Mouse (Mus musculus) T-helper 17 cell (primary cell): ENCODE results near the gene Cyfip2.

ENCODE experiments used
- in situ Hi-C, 2 experiments: fragments of 300-600 bp; cut with MboI, MseI; formaldehyde crosslinking; loops; 1 replicate in 1 of 2; 2 replicates in 1 of 2; pipeline ENCODE4 v1.15.1; 2025; ENCODE audit warnings: high pct_unique_total_duplicates in 2 of 2

Gene Cyfip2

GRCm38 (mm10) chr11:46276778-46277177 is 35.9 kb downstream of the Cyfip2 start:
- in situ Hi-C loops: no loop called here

- in situ Hi-C loops: no loop called here
Measured at GRCm38 (mm10) chr11:46276168-46276567, 36.5 kb downstream of the Cyfip2 start.

DNA sequence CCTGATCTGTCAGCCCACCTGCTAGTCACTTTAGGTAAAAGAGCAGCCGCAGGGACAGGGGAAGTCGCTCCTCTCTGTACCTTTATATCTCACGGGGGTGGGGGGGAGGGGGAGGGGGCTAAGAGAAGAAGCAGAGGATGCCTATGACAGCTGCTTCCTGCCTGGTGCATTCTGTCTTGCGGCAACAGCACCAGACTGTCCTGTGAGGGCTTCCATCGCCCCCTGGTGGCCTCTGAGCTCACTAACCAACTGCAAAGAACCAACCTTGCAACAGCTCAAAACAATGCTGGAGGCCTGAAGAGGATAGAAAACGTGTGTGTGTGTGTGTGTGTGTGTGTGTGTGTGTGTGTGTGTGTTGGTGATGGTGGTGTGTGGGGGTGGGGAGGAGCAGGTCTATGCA is 37.4 kb downstream of the Cyfip2 start:
- in situ Hi-C loops: no loop called here

DNA sequence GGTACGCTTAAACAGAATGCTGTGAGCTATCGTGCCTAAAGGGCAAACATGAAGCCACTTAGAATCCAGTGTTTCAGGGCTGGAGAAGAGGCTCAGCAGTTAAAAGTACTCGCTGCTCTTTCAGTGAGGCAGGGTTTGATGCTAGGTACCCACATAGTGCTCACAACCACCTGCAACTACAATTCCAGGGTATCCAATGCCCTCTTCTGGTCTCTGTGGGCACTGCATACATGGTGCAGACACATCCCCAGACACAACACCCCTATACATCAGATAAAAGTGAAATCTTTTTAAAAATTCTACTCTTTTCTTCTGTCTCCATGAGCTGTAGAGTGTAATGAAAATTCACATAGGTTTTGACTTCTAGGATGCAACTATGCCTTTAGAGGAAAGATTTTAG is 38.7 kb downstream of the Cyfip2 start:
- in situ Hi-C loops: no loop called here

- in situ Hi-C loops: no loop called here
Measured at GRCm38 (mm10) chr11:46272058-46272681, 40.5 kb downstream of the Cyfip2 start.

DNA sequence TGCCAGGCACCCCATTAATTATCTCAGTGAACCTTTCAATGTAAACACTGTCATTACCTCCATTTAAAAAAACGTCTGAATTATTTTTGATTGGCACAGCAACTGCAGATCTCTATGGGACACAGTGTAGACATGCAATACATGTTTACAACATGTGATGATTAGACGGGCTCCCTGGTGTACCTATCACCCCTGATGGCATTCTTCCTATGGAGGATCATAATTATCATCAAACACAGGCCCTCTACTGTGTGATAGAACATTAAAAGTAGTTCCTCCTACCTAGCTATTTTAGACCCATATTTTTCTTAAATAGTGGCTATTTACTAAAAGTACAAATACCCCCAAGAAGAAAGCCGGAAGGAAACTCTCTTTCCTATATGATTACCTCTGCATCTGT is 42.8 kb downstream of the Cyfip2 start:
- in situ Hi-C loops: no loop called here

- in situ Hi-C loops: no loop called here
Measured at GRCm38 (mm10) chr11:46269391-46269790, 43.3 kb downstream of the Cyfip2 start.

DNA sequence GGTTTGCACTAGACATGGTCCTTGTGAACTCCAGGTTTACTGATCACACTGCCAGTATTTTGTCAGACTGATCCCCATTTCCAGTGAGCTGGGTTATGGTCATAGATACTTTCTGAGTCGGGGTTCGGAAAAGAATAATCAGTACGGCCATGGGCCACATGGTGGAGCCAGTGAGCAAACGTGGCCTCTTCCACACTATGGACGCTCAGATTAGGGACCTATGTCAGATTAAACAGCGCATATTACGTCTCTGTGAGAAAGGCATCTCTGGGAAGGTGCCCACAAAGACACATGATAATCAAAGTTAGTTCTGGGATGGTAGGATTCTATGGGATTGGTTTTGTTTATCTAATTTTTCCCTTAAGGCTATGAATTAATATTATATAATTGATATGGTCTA is 43.7 kb downstream of the Cyfip2 start:
- in situ Hi-C loops: no loop called here

GRCm38 (mm10) chr11:46265031-46265786 is 47.5 kb downstream of the Cyfip2 start:
- in situ Hi-C loops: no loop called here

DNA sequence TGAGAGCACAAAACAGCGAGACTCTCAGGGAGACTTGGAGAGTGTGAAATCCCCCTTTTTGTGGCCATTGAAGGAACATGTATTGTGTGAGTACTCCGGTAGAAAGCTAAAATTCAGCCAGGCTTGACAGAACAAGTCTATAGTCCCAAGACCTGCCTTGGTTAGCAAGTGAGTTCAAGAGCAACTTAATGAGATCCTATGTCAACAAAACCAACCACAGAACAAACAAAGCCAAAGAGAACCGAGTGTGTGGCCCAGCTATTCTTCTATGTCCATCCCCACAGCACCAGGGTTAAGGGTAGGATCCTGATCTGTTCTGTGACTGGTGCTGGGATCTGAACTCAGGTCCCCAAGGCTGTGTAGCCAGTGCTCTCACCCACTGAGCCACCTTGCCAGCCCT is 48.1 kb downstream of the Cyfip2 start:
- in situ Hi-C loops: no loop called here

DNA sequence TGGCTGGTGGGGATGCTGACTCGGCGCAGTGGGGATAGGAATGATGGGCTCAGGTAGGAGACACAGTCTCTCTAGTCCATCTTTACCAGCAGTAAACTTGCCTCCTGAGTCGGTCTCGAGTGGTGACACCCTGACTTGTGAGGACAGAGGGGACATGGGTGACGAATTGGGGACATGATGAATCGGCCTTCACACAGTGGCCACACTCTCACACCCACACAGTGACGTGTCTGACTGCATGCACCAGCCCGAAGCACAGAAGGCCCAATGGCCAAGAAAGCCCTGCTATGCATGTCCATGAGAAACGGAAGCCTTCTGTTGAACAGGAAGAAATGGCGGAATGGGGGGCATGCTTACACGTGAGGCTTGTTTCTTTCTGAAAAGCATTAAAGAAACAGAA is 49.4 kb downstream of the Cyfip2 start:
- in situ Hi-C loops: no loop called here

GRCm38 (mm10) chr11:46262854-46263253 is 49.8 kb downstream of the Cyfip2 start:
- in situ Hi-C loops: no loop called here

GRCm38 (mm10) chr11:46258749-46259148 is 53.9 kb downstream of the Cyfip2 start:
- in situ Hi-C loops: no loop called here

DNA sequence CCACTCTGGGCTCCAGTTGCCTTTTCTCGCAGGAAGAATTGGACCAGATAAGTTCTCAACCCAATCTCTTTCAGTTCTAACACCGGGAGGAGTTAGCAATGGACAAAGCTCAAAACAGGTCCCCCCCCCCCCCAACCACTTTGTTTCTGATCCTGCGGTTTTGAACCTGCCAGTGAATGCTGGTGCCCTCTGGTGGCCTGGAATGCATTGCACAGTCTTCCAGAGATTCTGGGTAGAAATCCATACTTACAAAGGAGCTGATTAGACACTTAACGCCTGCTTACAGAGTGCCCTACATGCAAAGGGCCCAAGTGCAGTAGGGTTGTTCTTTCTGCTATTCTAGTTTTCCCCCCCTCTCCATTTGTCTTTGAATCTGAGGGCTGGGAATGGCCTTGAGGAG is 54.5 kb downstream of the Cyfip2 start:
- in situ Hi-C loops: no loop called here

DNA sequence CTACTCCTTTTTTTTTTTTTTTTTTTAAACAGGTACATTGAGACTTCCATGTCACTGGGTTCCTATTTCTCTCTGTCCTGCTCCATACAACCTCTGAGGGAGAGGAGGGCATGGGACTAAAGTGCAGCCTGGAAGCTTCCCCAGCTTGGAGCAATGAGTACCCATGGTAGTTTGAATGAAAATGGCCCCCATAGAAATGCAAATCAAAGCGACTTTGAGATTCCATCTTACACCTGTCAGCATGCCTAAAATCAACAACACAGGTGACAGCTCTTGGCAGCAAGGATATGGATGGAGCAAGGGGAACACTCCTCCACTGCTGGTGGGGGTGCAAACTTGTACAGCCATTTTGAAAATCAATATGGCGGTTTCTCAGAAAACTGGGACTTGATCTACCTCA is 57.4 kb downstream of the Cyfip2 start:
- in situ Hi-C loops: no loop called here

GRCm38 (mm10) chr11:46251994-46252393 is 60.7 kb downstream of the Cyfip2 start:
- in situ Hi-C loops: no loop called here

GRCm38 (mm10) chr11:46248352-46248751 is 64.3 kb downstream of the Cyfip2 start:
- in situ Hi-C loops: no loop called here

DNA sequence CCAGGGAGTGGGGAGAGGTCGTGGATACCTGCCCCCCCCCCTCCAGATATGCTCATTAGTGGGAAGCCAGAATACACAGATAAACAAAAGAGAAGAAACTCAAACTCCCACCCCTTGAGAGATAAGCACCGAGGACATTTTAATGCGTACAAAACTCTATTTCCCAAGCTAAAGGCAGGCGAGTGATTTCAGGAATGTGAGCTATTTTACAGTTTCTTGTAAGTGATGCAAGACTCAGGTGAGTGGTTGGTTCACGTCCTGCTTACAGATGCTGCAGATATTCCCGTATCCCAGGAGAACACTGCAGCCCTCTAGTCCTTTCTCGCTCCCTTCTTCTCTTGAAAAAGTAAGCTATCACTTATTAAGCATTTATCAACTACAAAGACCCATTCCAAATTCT is 66.3 kb downstream of the Cyfip2 start:
- in situ Hi-C loops: no loop called here

GRCm38 (mm10) chr11:46245926-46246325 is 66.7 kb downstream of the Cyfip2 start:
- in situ Hi-C loops: no loop called here

DNA sequence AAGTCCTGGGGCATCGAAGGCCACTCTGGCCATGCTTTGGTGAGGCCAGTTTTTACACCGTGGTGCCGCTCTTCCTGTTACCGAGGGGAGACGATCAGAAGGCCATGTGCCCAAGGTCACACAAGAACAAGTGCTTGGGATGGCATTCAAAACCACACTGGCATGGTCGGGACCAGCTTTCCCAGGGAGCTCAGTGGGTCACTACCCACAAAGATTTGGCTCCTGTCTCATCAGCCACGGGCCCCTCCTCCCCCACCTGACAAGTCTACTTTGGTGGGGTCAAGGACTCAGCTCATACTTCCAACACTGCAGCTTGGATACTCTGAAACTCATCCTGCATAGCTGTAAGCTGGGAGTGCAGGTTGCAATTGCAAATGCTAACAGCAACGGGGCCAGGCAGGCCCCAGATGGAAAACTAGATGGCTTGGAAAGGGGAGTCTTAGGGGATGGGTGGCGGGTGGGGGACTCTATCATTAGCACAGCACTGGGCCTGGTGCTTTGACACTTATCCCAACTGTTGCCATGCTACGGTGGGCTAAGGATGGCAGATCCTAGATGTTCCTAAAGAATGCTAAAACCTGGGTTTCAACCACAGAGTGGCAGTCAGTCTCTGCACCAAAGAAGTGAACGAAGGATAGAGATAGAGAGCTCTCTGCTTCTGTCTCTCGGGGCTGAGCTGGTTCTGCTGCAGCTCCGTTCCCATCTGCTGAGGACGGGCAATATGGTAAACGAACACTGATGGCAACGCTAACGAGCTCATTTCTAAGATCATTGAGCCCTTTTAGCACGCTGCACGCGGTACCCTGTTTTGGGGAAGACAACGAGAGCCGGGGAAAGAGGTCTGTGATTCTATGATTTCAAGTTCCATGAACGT is 67.7 kb downstream of the Cyfip2 start:
- in situ Hi-C loops: no loop called here

DNA sequence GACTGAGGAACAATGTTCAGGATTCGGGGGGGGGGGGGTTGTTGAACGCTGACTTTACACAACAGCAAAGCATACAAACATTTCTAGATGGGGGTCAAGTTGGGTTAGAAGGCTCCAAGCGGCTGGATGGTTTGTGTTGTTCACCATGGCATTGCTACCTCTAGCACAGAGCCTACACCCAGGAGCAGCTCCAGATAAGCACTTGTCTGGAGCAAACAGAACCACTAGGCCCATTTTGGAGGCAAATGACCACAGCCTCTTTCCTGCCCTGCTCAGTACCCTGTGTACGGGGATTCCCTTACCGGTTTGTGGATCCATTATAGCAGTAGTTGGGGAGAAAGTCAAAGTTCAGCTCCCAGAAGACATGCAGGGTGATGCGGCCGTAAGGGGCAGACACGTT is 70.7 kb downstream of the Cyfip2 start:
- in situ Hi-C loops: no loop called here

- in situ Hi-C loops: no loop called here
Measured at GRCm38 (mm10) chr11:46241150-46241673, 71.4 kb downstream of the Cyfip2 start.
